Mouse (Mus musculus): ENCODE measurements at regions not wholly inside any gene's neighbourhood (a gene's known extent, or its start where the extent isn't known, plus 50 kb on each side); places are given as distances from the start of the nearest gene placed in this dataset.

- H3K9ac ChIP-seq, result no peak overlapping the region
- no peak for ATAC-seq (ENCODE audit: insufficient number of reproducible peaks, low FRiP score)
- no peak overlapping the region for H3K4me2 ChIP-seq
- H3K9me3 ChIP-seq (replicated peaks), result no peaks in the 10 kb centered on the region
- 77% methylated on average over 5 of the region's 5 CpGs for WGBS
- no peak overlapping the region for H3K4me3 ChIP-seq
- H3K27me3 ChIP-seq (replicated peaks), result no peaks in the 10 kb centered on the region
- H3K36me3 ChIP-seq, result no peaks in the 10 kb centered on the region
- H3K27ac ChIP-seq (ENCODE audit: poor library complexity, severe bottlenecking), result no peak overlapping the region
- no peaks in the 10 kb centered on the region for H3K4me1 ChIP-seq (replicated peaks)
Observed at GRCm38 (mm10) chr2:160186106-160186505, 147.9 kb downstream of the Gm826 start.

GRCm38 (mm10) chr2:160170975-160171515, 162.9 kb downstream of the Gm826 start:
- Histone ChIP-seq H3K9me3 (replicated peaks) (no peaks in the 10 kb centered on the region), H3K9ac (no peak overlapping the region), H3K27ac (ENCODE audit: poor library complexity, severe bottlenecking) (no peak overlapping the region), H3K36me3 (no peaks in the 10 kb centered on the region), H3K4me3 (no peak overlapping the region), H3K4me1 (replicated peaks) (no peaks in the 10 kb centered on the region), H3K4me2 (no peak overlapping the region), H3K27me3 (replicated peaks) (no peaks in the 10 kb centered on the region)
- ATAC-seq (ENCODE audit: insufficient number of reproducible peaks, low FRiP score), result no peak
- WGBS, result 70% methylated on average over 9 of the region's 9 CpGs

- Histone ChIP-seq H3K36me3 (no peaks in the 10 kb centered on the region), H3K4me1 (replicated peaks) (peaks cover 13% of the 10 kb centered on the region), H3K9ac (no peak overlapping the region), H3K9me3 (replicated peaks) (no peaks in the 10 kb centered on the region), H3K27me3 (replicated peaks) (peaks cover 4% of the 10 kb centered on the region), H3K4me2 (no peak overlapping the region), H3K27ac (ENCODE audit: poor library complexity, severe bottlenecking) (no peak overlapping the region), H3K4me3 (no peak overlapping the region)
- no peak for ATAC-seq (ENCODE audit: insufficient number of reproducible peaks, low FRiP score)
- WGBS, result 68% methylated on average over 13 of the region's 13 CpGs
Observed at GRCm38 (mm10) chr2:160158599-160159261, 175.2 kb downstream of the Gm826 start.

- Histone ChIP-seq H3K27me3 (replicated peaks) (no peaks in the 10 kb centered on the region), H3K9ac (no peak overlapping the region), H3K36me3 (no peaks in the 10 kb centered on the region), H3K4me2 (no peak overlapping the region), H3K4me3 (no peak overlapping the region), H3K27ac (ENCODE audit: poor library complexity, severe bottlenecking) (no peak overlapping the region), H3K4me1 (replicated peaks) (peaks cover 10% of the 10 kb centered on the region), H3K9me3 (replicated peaks) (no peaks in the 10 kb centered on the region)
- ATAC-seq (ENCODE audit: insufficient number of reproducible peaks, low FRiP score), result no peak
- 56% methylated on average over 6 of the region's 6 CpGs for WGBS
Observed at GRCm38 (mm10) chr2:160153781-160154180, 180.2 kb downstream of the Gm826 start.

GRCm38 (mm10) chr2:160152101-160152500, 181.9 kb downstream of the Gm826 start:
- no peak overlapping the region for H3K4me2 ChIP-seq
- 67% methylated on average over 3 of the region's 3 CpGs for WGBS

GRCm38 (mm10) chr2:160148936-160149335, 185.0 kb downstream of the Gm826 start:
- Histone ChIP-seq H3K9me3 (replicated peaks) (no peaks in the 10 kb centered on the region), H3K4me2 (no peak overlapping the region), H3K9ac (no peak overlapping the region), H3K4me1 (replicated peaks) (no peaks in the 10 kb centered on the region), H3K4me3 (no peak overlapping the region), H3K36me3 (no peaks in the 10 kb centered on the region), H3K27ac (ENCODE audit: poor library complexity, severe bottlenecking) (no peak overlapping the region), H3K27me3 (replicated peaks) (no peaks in the 10 kb centered on the region)
- ATAC-seq (ENCODE audit: insufficient number of reproducible peaks, low FRiP score), result no peak
- 78% methylated on average over 3 of the region's 3 CpGs for WGBS

More at GRCm38 (mm10) chr2:160152101-160152500, 181.9 kb downstream of the Gm826 start:
- no peaks in the 10 kb centered on the region for H3K27me3 ChIP-seq (replicated peaks)
- no peaks in the 10 kb centered on the region for H3K36me3 ChIP-seq
- no peak for ATAC-seq (ENCODE audit: insufficient number of reproducible peaks, low FRiP score)
- H3K9me3 ChIP-seq (replicated peaks), result no peaks in the 10 kb centered on the region
- H3K4me1 ChIP-seq (replicated peaks), result no peaks in the 10 kb centered on the region
- no peak overlapping the region for H3K27ac ChIP-seq (ENCODE audit: poor library complexity, severe bottlenecking)
- H3K9ac ChIP-seq, result no peak overlapping the region
- no peak overlapping the region for H3K4me3 ChIP-seq

GRCm38 (mm10) chr2:160148516-160148915, 185.4 kb downstream of the Gm826 start:
- H3K4me2 ChIP-seq, result no peak overlapping the region
- H3K27ac ChIP-seq (ENCODE audit: poor library complexity, severe bottlenecking), result no peak overlapping the region
- no peaks in the 10 kb centered on the region for H3K36me3 ChIP-seq
- no peaks in the 10 kb centered on the region for H3K27me3 ChIP-seq (replicated peaks)
- no peaks in the 10 kb centered on the region for H3K4me1 ChIP-seq (replicated peaks)
- ATAC-seq (ENCODE audit: insufficient number of reproducible peaks, low FRiP score), result no peak
- no peak overlapping the region for H3K4me3 ChIP-seq
- no peaks in the 10 kb centered on the region for H3K9me3 ChIP-seq (replicated peaks)
- WGBS, result 68% methylated on average over 10 of the region's 10 CpGs
- H3K9ac ChIP-seq, result no peak overlapping the region

- no peaks in the 10 kb centered on the region for H3K36me3 ChIP-seq
- H3K4me1 ChIP-seq (replicated peaks), result no peaks in the 10 kb centered on the region
- H3K27me3 ChIP-seq (replicated peaks), result no peaks in the 10 kb centered on the region
- H3K9me3 ChIP-seq (replicated peaks), result no peaks in the 10 kb centered on the region
- H3K9ac ChIP-seq, result no peak overlapping the region
- H3K4me3 ChIP-seq, result no peak overlapping the region
- ATAC-seq (ENCODE audit: insufficient number of reproducible peaks, low FRiP score), result no peak
- H3K4me2 ChIP-seq, result no peak overlapping the region
- 60% methylated on average over 2 of the region's 2 CpGs for WGBS
- H3K27ac ChIP-seq (ENCODE audit: poor library complexity, severe bottlenecking), result no peak overlapping the region
Observed at GRCm38 (mm10) chr2:160148031-160148430, 185.9 kb downstream of the Gm826 start.

- 76% methylated on average over 4 of the region's 4 CpGs for WGBS
- Histone ChIP-seq H3K4me3 (no peak overlapping the region), H3K9me3 (replicated peaks) (no peaks in the 10 kb centered on the region), H3K36me3 (no peaks in the 10 kb centered on the region), H3K9ac (no peak overlapping the region), H3K27ac (ENCODE audit: poor library complexity, severe bottlenecking) (no peak overlapping the region), H3K27me3 (replicated peaks) (no peaks in the 10 kb centered on the region), H3K4me2 (no peak overlapping the region), H3K4me1 (replicated peaks) (no peaks in the 10 kb centered on the region)
- ATAC-seq (ENCODE audit: insufficient number of reproducible peaks, low FRiP score), result no peak
Observed at GRCm38 (mm10) chr2:160140166-160140740, 193.7 kb downstream of the Gm826 start.

- Histone ChIP-seq H3K27me3 (replicated peaks) (no peaks in the 10 kb centered on the region), H3K36me3 (no peaks in the 10 kb centered on the region), H3K4me2 (no peak overlapping the region), H3K9ac (no peak overlapping the region), H3K27ac (ENCODE audit: poor library complexity, severe bottlenecking) (no peak overlapping the region), H3K9me3 (replicated peaks) (no peaks in the 10 kb centered on the region), H3K4me3 (no peak overlapping the region), H3K4me1 (replicated peaks) (no peaks in the 10 kb centered on the region)
- 74% methylated on average over 2 of the region's 2 CpGs for WGBS
- ATAC-seq (ENCODE audit: insufficient number of reproducible peaks, low FRiP score), result no peak
Observed at GRCm38 (mm10) chr2:160138091-160138490, 195.9 kb downstream of the Gm826 start.

GRCm38 (mm10) chr2:160131797-160132196, 202.2 kb downstream of the Gm826 start:
- H3K4me3 ChIP-seq, result no peak overlapping the region
- ATAC-seq (ENCODE audit: insufficient number of reproducible peaks, low FRiP score), result no peak
- H3K4me1 ChIP-seq (replicated peaks), result no peaks in the 10 kb centered on the region
- no peak overlapping the region for H3K4me2 ChIP-seq
- no peaks in the 10 kb centered on the region for H3K9me3 ChIP-seq (replicated peaks)
- no peak overlapping the region for H3K9ac ChIP-seq
- 50% methylated on average over 2 of the region's 2 CpGs for WGBS
- no peaks in the 10 kb centered on the region for H3K27me3 ChIP-seq (replicated peaks)
- H3K36me3 ChIP-seq, result no peaks in the 10 kb centered on the region
- no peak overlapping the region for H3K27ac ChIP-seq (ENCODE audit: poor library complexity, severe bottlenecking)
